Mouse (Mus musculus) thymus, postnatal 4 days (tissue): ENCODE results near the gene Pi4kb.
"Not testable (repeated sequence)": the region's sequence is repeated elsewhere in the genome, so short reads cannot be mapped to it uniquely, and the experiment has no call there.

Experiments used
- DNase-seq: peaks from one replicate; pipeline ENCODE4 v3.0.0; 2021

Gene Pi4kb

GRCm38 (mm10) chr3:95016532-95017056 is 42.1 kb downstream of the Pi4kb start:
- no peak for DNase-seq

- no peak for DNase-seq
These were observed 44.2 kb downstream of the Pi4kb start for GRCm38 (mm10) chr3:95018741-95019140.

- not testable (repeated sequence) for DNase-seq
These were observed 46.4 kb downstream of the Pi4kb start for GRCm38 (mm10) chr3:95020956-95021355.

- DNase-seq = no peak
These were observed 50.0 kb downstream of the Pi4kb start for GRCm38 (mm10) chr3:95024551-95024950.

GRCm38 (mm10) chr3:95025202-95025601 is 50.7 kb downstream of the Pi4kb start:
- no peak for DNase-seq

- DNase-seq = no peak
These were observed 52.6 kb downstream of the Pi4kb start for GRCm38 (mm10) chr3:95027057-95027645.

- peak; percentile 68 for DNase-seq
These were observed 53.2 kb downstream of the Pi4kb start for GRCm38 (mm10) chr3:95027701-95028100.

- DNase-seq = no peak
These were observed 54.1 kb downstream of the Pi4kb start for GRCm38 (mm10) chr3:95028603-95029002.

GRCm38 (mm10) chr3:95029291-95029827 is 54.8 kb downstream of the Pi4kb start:
- DNase-seq = not testable (repeated sequence)

- DNase-seq = no peak
These were observed 55.4 kb downstream of the Pi4kb start for GRCm38 (mm10) chr3:95029953-95030352.

- no peak for DNase-seq
These were observed 67.1 kb downstream of the Pi4kb start for GRCm38 (mm10) chr3:95041625-95042024.

GRCm38 (mm10) chr3:95042166-95042837 is 67.8 kb downstream of the Pi4kb start, which contains the start of gene Psmd4:
Gene Psmd4 (minus strand): TSS chr3:95042614.
- DNase-seq = peak; percentile 97

GRCm38 (mm10) chr3:95042838-95043229 is 68.3 kb downstream of the Pi4kb start:
- no peak for DNase-seq

- DNase-seq = peak; percentile 24
These were observed 68.7 kb downstream of the Pi4kb start for GRCm38 (mm10) chr3:95043251-95043650.

- DNase-seq = no peak
These were observed 72.0 kb downstream of the Pi4kb start for GRCm38 (mm10) chr3:95046462-95047057.

- DNase-seq = no peak
These were observed 73.4 kb downstream of the Pi4kb start for GRCm38 (mm10) chr3:95047914-95048313.

GRCm38 (mm10) chr3:95052959-95053358 is 78.4 kb downstream of the Pi4kb start:
- DNase-seq = peak; percentile 54

GRCm38 (mm10) chr3:95053701-95054100 is 79.2 kb downstream of the Pi4kb start:
- DNase-seq = peak; percentile 35

GRCm38 (mm10) chr3:95054481-95055260 is 80.1 kb downstream of the Pi4kb start:
- DNase-seq = no peak

- no peak for DNase-seq
These were observed 81.7 kb downstream of the Pi4kb start for GRCm38 (mm10) chr3:95056275-95056674.
